Mouse (Mus musculus): ENCODE results near the gene Pole.

- peak; percentile 78 for TF ChIP-seq CTCF (IDR thresholded peaks at IDR 0.05; ENCODE audit: control insufficient read depth, insufficient read depth, low read length)
- TF ChIP-seq POLR2A (IDR thresholded peaks at IDR 0.05; ENCODE audit: borderline replicate concordance, control insufficient read depth, low read depth, low read length), result no peak
Measured at GRCm38 (mm10) chr5:110376802-110377433, 90.8 kb downstream of the Pole start.
